ENCODE assay signal across 22 mouse cellular contexts in genomic region chr17:5280499-5281053, GRCm38 (mm10).
DNase-seq lines count a peak whose midpoint lies in the region; ATAC-seq lines count a peak whose summit lies in the region.
"Had no signal": no experiment of that assay in that cellular context is flagged by ENCODE, and none has a peak within 500 bp of the region (broad histone marks: within the 10 kb centered on the region; RNA-seq: fewer than 3 reads in every experiment).

No protein-coding gene starts in this region.

- no peak for DNase-seq in cerebellum, postnatal 4 days (ENCODE audit: low spot score in 2 of 2)
- peak; percentile 60 to 71 for DNase-seq in cerebellum, postnatal 25 days
- DNase-seq in thymus, postnatal 4 days: no peak
- DNase-seq: adrenal gland, adult 8-10 months; adrenal gland, postnatal 36 days; B cell, adult 2 months; gastrocnemius, postnatal 14 days; heart, adult 2 months; heart, postnatal 36 days; kidney, adult 2 months had no signal

- WGBS in midbrain, embryonic 12.5 days: 86% methylated on average over 4 of the region's 4 CpGs
- WGBS in midbrain, embryonic 16.5 days: 81% methylated on average over 4 of the region's 4 CpGs

- 0 out of 2 replicates have a peak overlapping the region, but pooled peaks have one; percentile 1 for H3K27ac ChIP-seq in midbrain, embryonic 12.5 days (replicated peaks)
- no peak overlapping the region for H3K27ac ChIP-seq in midbrain, embryonic 16.5 days (ENCODE audit: low read length)
- H3K27ac ChIP-seq: embryonic facial prominence, embryonic 12.5 days; forebrain, embryonic 12.5 days; heart, adult 2 months; heart, embryonic 13.5 days; hindbrain, embryonic 15.5 days had no signal

- no peak overlapping the region for H3K4me3 ChIP-seq in midbrain, embryonic 12.5 days
- H3K4me3 ChIP-seq in midbrain, embryonic 16.5 days (ENCODE audit: low read depth, low read length): no peak overlapping the region
- H3K4me3 ChIP-seq: embryonic facial prominence, embryonic 12.5 days; forebrain, embryonic 12.5 days; heart, adult 2 months; heart, embryonic 13.5 days; hindbrain, embryonic 15.5 days had no signal

- H3K27me3 ChIP-seq in midbrain, embryonic 12.5 days: no peaks in the 10 kb centered on the region
- H3K27me3 ChIP-seq in midbrain, embryonic 16.5 days (ENCODE audit: control insufficient read depth, insufficient read depth, low read depth, low read length): no peaks in the 10 kb centered on the region
- H3K27me3 ChIP-seq: embryonic facial prominence, embryonic 12.5 days; forebrain, embryonic 12.5 days; heart, embryonic 13.5 days; hindbrain, embryonic 15.5 days had no signal

- peaks cover 12% of the 10 kb centered on the region; the same call in 1 of the 2 replicates for H3K36me3 ChIP-seq in midbrain, embryonic 12.5 days
- 0 out of 2 replicates have a peak, but pooled peaks cover 3% of the 10 kb centered on the region for H3K36me3 ChIP-seq in midbrain, embryonic 16.5 days (ENCODE audit: control insufficient read depth, insufficient read depth, low read length)
- H3K36me3 ChIP-seq: hindbrain, embryonic 15.5 days had no signal

- peaks cover 8% of the 10 kb centered on the region for H3K4me1 ChIP-seq in midbrain, embryonic 12.5 days
- H3K4me1 ChIP-seq in midbrain, embryonic 16.5 days (ENCODE audit: control insufficient read depth, insufficient read depth, low read length): peaks cover 12% of the 10 kb centered on the region

- no peak overlapping the region for H3K4me2 ChIP-seq in midbrain, embryonic 12.5 days (replicated peaks)
- H3K4me2 ChIP-seq in midbrain, embryonic 16.5 days (ENCODE audit: low read length): no peak overlapping the region
- H3K4me2 ChIP-seq: embryonic facial prominence, embryonic 12.5 days; forebrain, embryonic 12.5 days; heart, embryonic 13.5 days; hindbrain, embryonic 15.5 days had no signal

- H3K9ac ChIP-seq in midbrain, embryonic 12.5 days (replicated peaks): no peak overlapping the region
- H3K9ac ChIP-seq in midbrain, embryonic 16.5 days (ENCODE audit: low read depth, low read length): no peak overlapping the region
- H3K9ac ChIP-seq: embryonic facial prominence, embryonic 12.5 days; forebrain, embryonic 12.5 days; heart, embryonic 13.5 days; hindbrain, embryonic 15.5 days had no signal

- peak; percentile 71 for ATAC-seq in cerebellum, adult (ENCODE audit: insufficient number of reproducible peaks, low FRiP score, low TSS enrichment)
- no peak for ATAC-seq in midbrain, embryonic 12.5 days (ENCODE audit: low FRiP score, low read depth)
- no peak for ATAC-seq in midbrain, embryonic 16.5 days
- no peak for ATAC-seq in erythroblast, adult 5-6 weeks (replicated peaks; ENCODE audit: low FRiP score, poor library complexity, severe bottlenecking)
- ATAC-seq: CD4-positive, CD25-positive, alpha-beta regulatory T cell, adult 4 months; forebrain, embryonic 16.5 days; intestine, embryonic 16.5 days had no signal

- H3K9me3 ChIP-seq in midbrain, embryonic 12.5 days: no peaks in the 10 kb centered on the region
- H3K9me3 ChIP-seq in midbrain, embryonic 16.5 days (replicated peaks; ENCODE audit: control insufficient read depth, low read length, poor library complexity, severe bottlenecking): no peaks in the 10 kb centered on the region
- H3K9me3 ChIP-seq: embryonic facial prominence, embryonic 12.5 days; forebrain, embryonic 12.5 days; G1E; heart, embryonic 13.5 days; hindbrain, embryonic 15.5 days had no signal

Comparison
In these comparisons a context has a peak if more than half of its experiments do, and no peak if none do; other contexts are left out.
1. DNase-seq: peak in cerebellum, postnatal 25 days (2 of 2); none in cerebellum, postnatal 4 days (0 of 2) and thymus, postnatal 4 days (single experiment).